Mouse (Mus musculus) bone marrow macrophage, adult 2 months (primary cell): ENCODE data around the gene Lsm12.

Experiments used
- CTCF ChIP-seq: IDR thresholded peaks from 2 replicates; pipeline ENCODE4 v1.5.1; 2012; ENCODE audit warnings: low read depth, mild to moderate bottlenecking, low read length, moderate library complexity
- POLR2A ChIP-seq: IDR thresholded peaks from 2 replicates; pipeline ENCODE4 v1.6.1; 2012; ENCODE audit warnings: mild to moderate bottlenecking, low read depth, low read length, borderline replicate concordance

GRCm38 (mm10) chr11:102156039-102156785, 28.9 kb downstream of the Lsm12 start, which contains the start of gene Tmem101:
- TF ChIP-seq POLR2A: no peak
- no peak for TF ChIP-seq CTCF
